10 mouse cellular contexts compared by ENCODE assay signal in the genomic region with DNA sequence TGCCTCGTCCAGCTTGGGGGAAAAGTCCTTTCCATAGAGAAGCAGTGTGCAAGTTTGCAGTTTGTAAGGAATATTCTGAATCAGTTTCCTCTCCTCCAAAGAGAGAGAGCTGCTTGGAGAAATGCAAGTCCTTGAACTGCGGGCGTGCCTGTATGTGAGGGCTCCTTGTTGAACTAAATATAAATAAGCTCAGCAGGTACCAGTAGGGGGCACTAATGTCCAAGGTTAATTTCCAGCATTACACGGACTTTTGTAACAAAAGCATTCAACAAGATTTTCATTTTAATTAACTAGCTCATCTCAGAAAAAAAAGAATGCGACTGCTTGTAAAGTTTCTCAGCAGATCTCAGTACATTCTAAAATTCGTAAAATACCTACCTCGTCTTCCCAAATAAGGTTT. TPM values are rescaled to one million over a fixed set of nuclear protein-coding genes. Genes with fewer than 3 reads are reported as not detected.
DNase-seq lines count a peak whose midpoint lies in the region; ATAC-seq and TF ChIP-seq lines count a peak whose summit lies in the region.
"Had no signal": no experiment of that assay in that cellular context is flagged by ENCODE, and none has a peak within 500 bp of the region (broad histone marks: within the 10 kb centered on the region; RNA-seq: fewer than 3 reads in every experiment).

No protein-coding gene starts in this region.

- H3K4me3 ChIP-seq in heart, embryonic 12.5 days, result no peak overlapping the region
- no peak overlapping the region for H3K4me3 ChIP-seq in lung, embryonic 14.5 days (ENCODE audit: low read depth, low read length)
- H3K4me3 ChIP-seq: limb, embryonic 12.5 days; stomach, embryonic 15.5 days had no signal

- no peak overlapping the region for H3K27ac ChIP-seq in heart, embryonic 12.5 days (ENCODE audit: poor library complexity, severe bottlenecking)
- no peak overlapping the region for H3K27ac ChIP-seq in lung, embryonic 14.5 days (ENCODE audit: low read depth)
- H3K27ac ChIP-seq: limb, embryonic 12.5 days; stomach, embryonic 15.5 days had no signal

- H3K9me3 ChIP-seq in heart, embryonic 12.5 days (replicated peaks), result no peaks in the 10 kb centered on the region
- H3K9me3 ChIP-seq in lung, embryonic 14.5 days (ENCODE audit: low read depth, low read length), result no peaks in the 10 kb centered on the region
- H3K9me3 ChIP-seq: limb, embryonic 12.5 days; stomach, embryonic 15.5 days had no signal

- peaks cover 55% of the 10 kb centered on the region for H3K36me3 ChIP-seq in heart, embryonic 12.5 days
- peaks cover 81% of the 10 kb centered on the region for H3K36me3 ChIP-seq in lung, embryonic 14.5 days (ENCODE audit: insufficient read depth)
- no peaks in the 10 kb centered on the region for H3K36me3 ChIP-seq in splenic B cell, adult 2 months (ENCODE audit: control insufficient read depth, insufficient read depth, low read length, poor library complexity, severe bottlenecking)

- no peak for ATAC-seq in heart, embryonic 12.5 days (ENCODE audit: insufficient number of reproducible peaks, low FRiP score)
- peak; percentile 79 for ATAC-seq in inflammation-experienced regulatory T-cells, adult 6 months
- ATAC-seq in lung, embryonic 14.5 days (ENCODE audit: insufficient read depth), result no peak

- 69% methylated on average over 7 of the region's 7 CpGs for WGBS in heart, embryonic 12.5 days
- WGBS in lung, embryonic 14.5 days, result 65% methylated on average over 7 of the region's 7 CpGs

- H3K27me3 ChIP-seq in heart, embryonic 12.5 days (replicated peaks), result no peaks in the 10 kb centered on the region
- no peaks in the 10 kb centered on the region for H3K27me3 ChIP-seq in lung, embryonic 14.5 days (ENCODE audit: insufficient read depth, low read length)
- H3K27me3 ChIP-seq in splenic B cell, adult 2 months (ENCODE audit: control insufficient read depth, insufficient read depth, low read length, poor library complexity, severe bottlenecking), result no peaks in the 10 kb centered on the region
- H3K27me3 ChIP-seq: limb, embryonic 12.5 days; stomach, embryonic 15.5 days had no signal

- no peak overlapping the region for H3K4me2 ChIP-seq in heart, embryonic 12.5 days
- no peak overlapping the region for H3K4me2 ChIP-seq in lung, embryonic 14.5 days
- H3K4me2 ChIP-seq: limb, embryonic 12.5 days; stomach, embryonic 15.5 days had no signal

- TF ChIP-seq CTCF in lung, embryonic 14.5 days (IDR thresholded peaks at IDR 0.05; ENCODE audit: low read depth), result peak; percentile 68

- peak; percentile 67 to 86 for DNase-seq in heart, adult 18-20 months
- DNase-seq in B cell, adult 2 months, result peak; percentile 78 to 82
- peak; percentile 17 for DNase-seq in adrenal gland, adult 8-10 months
- peak; percentile 87 for DNase-seq in embryo, embryonic 10.5 days (ENCODE audit: low spot score)
- DNase-seq in lung, embryonic 14.5 days, result peak; percentile 93
- peak; percentile 84 for DNase-seq in splenic B cell, adult 2 months (ENCODE audit: low read depth, low spot score)

- H3K9ac ChIP-seq in heart, embryonic 12.5 days, result no peak overlapping the region
- H3K9ac ChIP-seq in lung, embryonic 14.5 days, result no peak overlapping the region
- H3K9ac ChIP-seq: limb, embryonic 12.5 days; stomach, embryonic 15.5 days had no signal

- no peaks in the 10 kb centered on the region; the same call in 1 of the 2 replicates for H3K4me1 ChIP-seq in heart, embryonic 12.5 days (replicated peaks)
- H3K4me1 ChIP-seq in lung, embryonic 14.5 days (ENCODE audit: insufficient read depth), result no peaks in the 10 kb centered on the region
- H3K4me1 ChIP-seq: limb, embryonic 12.5 days; stomach, embryonic 15.5 days had no signal

RNA-seq across cellular contexts. Expression of gene Hnrnpll, which starts 13.9 kb away (rescaled TPM):
- total RNA-seq in heart, adult 18-20 months (2021), result 10 to 100 TPM; 22.9 TPM
- 60.6 and 63.5 TPM in 2 replicates for polyA plus RNA-seq in heart, embryonic 12.5 days (2016; fragmentation: Nextera tagmentation; extraction: Ambion mirVana)
- 10 to 100 TPM; 47.6 to 53.1 (median 50.6) TPM for total RNA-seq in adrenal gland, adult 8-10 months (2022)
- polyA plus RNA-seq in inflammation-experienced regulatory T-cells, adult 6 months (2017; shearing (Covaris generic)), result 10 to 100 TPM; 30.8 to 34.3 (median 33.4) TPM
- 92.3 and 93.1 TPM in 2 replicates for polyA plus RNA-seq in lung, embryonic 14.5 days (2014; fragmentation: Nextera tagmentation; extraction: Ambion mirVana)

Comparison
In these comparisons a context has a peak if more than half of its experiments do, and no peak if none do; other contexts are left out.
1. DNase-seq: peak in every context shown above with its lines; median percentile 93 in lung, embryonic 14.5 days; 87 in embryo, embryonic 10.5 days; 84 in splenic B cell, adult 2 months; 80 in B cell, adult 2 months; 76 in heart, adult 18-20 months; 17 in adrenal gland, adult 8-10 months.